Mouse (Mus musculus) adrenal gland, adult 18-20 months (tissue): ENCODE measurements around the gene Ubap1. TPM values are rescaled to one million over a fixed set of nuclear protein-coding genes. Genes with fewer than 3 reads are reported as not detected.

ENCODE experiments used
- DNase-seq, 2 experiments: peaks; one replicate each; pipeline ENCODE4 v3.0.0; 2021 to 2022; ENCODE audit warnings: low spot score in 2 of 2
- total RNA-seq, 2 experiments: library from RNA; stranded (reverse); gene quantifications; 1 replicate in 1 of 2; 2 replicates in 1 of 2; pipeline ENCODE4 v1.2.3; 2021

Gene Ubap1
- total RNA-seq, 2 experiments from 2014 or later, result 52.3 to 56.9 TPM

GRCm38 (mm10) chr4:41352758-41353157 is 4.0 kb downstream of the Ubap1 start:
- no peak for DNase-seq

DNA sequence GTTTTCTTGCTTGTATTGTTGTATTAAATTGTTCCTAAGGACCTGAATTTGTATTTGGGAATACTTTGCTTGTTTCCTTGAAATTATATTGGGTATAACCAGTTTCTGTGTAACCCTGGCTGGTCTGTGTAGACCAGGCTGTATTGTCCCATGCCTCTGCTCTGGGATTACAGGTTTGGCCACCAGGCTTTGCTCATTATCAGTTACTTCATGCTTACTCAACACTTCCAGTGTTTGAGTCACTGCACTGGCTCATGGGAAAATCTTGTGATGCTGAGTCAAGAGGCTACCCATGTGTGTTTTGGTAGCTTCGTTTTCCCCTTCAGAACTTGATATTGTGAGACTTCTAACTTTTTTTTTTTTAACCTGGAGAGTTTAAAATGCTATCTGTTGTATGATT is 4.5 kb downstream of the Ubap1 start:
- DNase-seq, result no peak

GRCm38 (mm10) chr4:41357154-41357553 is 8.4 kb downstream of the Ubap1 start:
- DNase-seq, result no peak

GRCm38 (mm10) chr4:41358669-41359068 is 9.9 kb downstream of the Ubap1 start:
- DNase-seq, result no peak

- DNase-seq, result no peak
Observed at GRCm38 (mm10) chr4:41359358-41359757, 10.6 kb downstream of the Ubap1 start.

- no peak for DNase-seq
Observed at GRCm38 (mm10) chr4:41361059-41361458, 12.3 kb downstream of the Ubap1 start.

- DNase-seq, result no peak
Observed at GRCm38 (mm10) chr4:41368198-41368597, 19.4 kb downstream of the Ubap1 start.

GRCm38 (mm10) chr4:41369702-41370437 is 21.1 kb downstream of the Ubap1 start:
- no peak for DNase-seq

GRCm38 (mm10) chr4:41377567-41377966 is 28.8 kb downstream of the Ubap1 start:
- DNase-seq, result no peak

DNA sequence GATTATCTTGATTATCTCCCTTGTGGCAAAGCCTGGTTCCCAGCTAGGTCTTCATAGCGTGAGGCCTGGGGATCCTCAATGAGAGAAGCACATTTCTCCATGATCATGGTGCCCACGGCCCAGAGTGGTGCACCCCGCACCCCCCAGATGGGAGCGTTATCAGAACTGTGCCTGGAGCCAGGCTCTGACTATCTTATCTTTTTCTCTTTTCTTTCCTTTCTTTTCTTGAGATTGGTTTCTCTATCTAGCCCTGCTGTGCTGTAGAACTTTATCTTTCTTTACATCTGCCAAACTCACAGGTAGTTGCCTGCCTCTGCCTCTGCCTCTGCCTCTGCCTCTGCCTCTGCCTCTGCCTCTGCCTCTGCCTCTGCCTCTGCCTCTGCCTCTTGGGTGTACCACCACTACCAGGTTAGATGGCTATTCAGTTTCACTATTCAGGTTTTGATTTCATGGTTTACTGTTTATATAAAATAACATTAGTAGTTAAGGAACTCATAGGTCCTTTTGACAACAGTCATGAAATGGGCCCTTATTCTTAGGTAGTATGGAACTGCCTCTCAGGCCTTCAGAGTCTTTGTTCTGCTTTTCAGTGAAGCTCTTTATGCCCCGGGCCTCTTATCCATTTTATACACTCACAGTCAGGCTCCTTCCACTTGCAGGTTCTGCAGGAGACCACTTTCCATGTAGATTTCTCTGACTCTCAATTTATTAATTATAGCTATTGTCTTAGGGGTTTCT is 32.6 kb downstream of the Ubap1 start:
- DNase-seq, result no peak

GRCm38 (mm10) chr4:41386412-41386975 is 37.7 kb downstream of the Ubap1 start:
- no peak for DNase-seq

DNA sequence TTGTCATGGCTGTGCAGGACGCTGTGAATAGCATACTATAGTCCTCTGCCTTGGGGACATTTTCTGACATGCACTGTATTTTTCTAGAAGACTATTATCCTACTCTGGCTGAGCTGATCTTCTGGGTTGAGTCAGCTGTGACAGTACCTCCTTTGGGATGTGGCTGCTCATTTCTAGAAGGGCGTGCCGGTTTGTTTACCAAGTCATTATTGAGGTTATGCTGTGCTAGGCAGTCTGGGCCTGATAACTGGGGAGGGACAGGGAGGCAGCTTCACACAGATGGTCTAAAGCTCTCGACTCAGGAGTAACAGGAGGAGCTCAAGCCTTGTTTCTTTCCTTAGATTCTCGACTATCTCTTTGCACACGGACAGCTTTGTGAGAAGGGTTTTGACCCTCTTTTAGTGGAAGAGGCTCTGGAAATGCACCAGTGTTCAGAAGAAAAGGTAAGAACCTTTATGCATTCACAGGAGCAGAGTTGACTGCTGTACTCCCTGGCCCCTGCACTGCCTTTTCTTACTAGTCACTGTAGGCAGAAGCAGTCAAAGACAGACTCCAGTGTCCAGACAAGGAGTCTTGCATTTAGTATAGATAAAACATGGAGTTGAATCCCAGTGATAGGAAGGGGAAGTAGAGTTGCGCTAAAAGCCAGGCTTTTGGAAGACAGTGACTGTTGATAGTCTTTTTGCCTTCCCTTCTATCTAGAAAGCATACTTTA is 39.1 kb downstream of the Ubap1 start:
- no peak for DNase-seq

DNA sequence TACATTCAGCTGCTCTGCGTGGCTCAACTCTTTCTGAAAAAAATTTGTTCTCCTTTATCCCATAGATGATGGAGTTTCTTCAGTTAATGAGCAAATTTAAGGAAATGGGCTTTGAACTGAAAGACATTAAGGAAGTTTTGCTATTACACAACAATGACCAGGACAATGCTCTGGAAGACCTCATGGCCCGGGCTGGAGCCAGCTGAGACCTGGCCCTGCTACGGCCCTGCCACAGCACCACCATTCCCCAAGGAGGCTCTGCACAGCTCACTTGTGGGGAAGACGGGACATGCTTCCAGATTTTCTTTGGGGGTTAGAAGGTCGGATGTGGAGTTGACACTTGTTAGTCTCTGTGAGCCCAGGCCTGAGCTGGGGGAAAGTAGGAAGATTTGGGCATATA is 39.8 kb downstream of the Ubap1 start:
- no peak for DNase-seq

DNA sequence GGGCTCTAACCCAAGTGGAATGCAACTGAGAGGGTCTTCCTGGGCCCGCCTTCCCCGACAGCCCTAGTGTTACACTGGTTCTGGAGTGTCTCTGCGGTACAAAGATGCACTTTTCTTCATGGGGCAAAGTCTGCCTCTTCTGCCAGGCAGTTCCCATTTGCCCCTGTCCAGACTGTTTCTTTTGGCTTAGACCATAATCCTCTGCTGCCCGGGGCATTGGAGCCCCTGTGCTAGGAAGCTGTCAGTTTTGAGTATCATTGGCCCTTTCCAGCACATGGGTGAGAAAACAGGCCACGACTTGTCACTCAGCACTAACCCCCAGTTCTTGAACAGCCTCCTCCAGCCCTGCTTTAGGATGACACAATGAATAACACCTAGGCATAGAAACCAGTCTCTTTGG is 40.4 kb downstream of the Ubap1 start:
- no peak for DNase-seq

- peak; percentile 76 to 80 for DNase-seq
Observed at GRCm38 (mm10) chr4:41390122-41390521, 41.3 kb downstream of the Ubap1 start.

DNA sequence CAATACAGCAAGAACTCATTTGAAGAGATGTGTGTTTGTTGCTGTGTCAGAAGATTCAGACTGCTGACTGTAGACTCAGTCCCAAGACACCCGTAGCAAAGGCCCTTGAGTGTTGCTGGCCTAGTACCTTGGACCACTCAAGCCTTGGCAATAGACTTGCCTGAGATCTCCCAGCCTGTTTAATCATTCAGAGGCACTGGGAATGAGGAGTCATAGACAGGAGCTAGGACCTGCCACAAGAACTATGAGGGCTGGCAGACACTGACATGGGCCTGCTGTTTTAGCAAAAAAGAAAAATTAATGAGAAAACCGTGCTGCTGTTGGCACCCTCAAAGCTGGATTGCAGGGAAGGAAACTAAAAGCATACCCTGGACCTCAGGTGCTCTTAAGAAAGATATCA is 42.2 kb downstream of the Ubap1 start:
- no peak for DNase-seq

GRCm38 (mm10) chr4:41394651-41395050 is 45.9 kb downstream of the Ubap1 start:
- DNase-seq, result peak in 1 of 2 experiments; percentile 14

GRCm38 (mm10) chr4:41398353-41398752 is 49.6 kb downstream of the Ubap1 start:
- DNase-seq, result no peak

- DNase-seq, result no peak
Observed at GRCm38 (mm10) chr4:41399904-41400303, 51.1 kb downstream of the Ubap1 start.

GRCm38 (mm10) chr4:41401167-41401566 is 52.4 kb downstream of the Ubap1 start:
- DNase-seq, result no peak

GRCm38 (mm10) chr4:41401573-41401972 is 52.8 kb downstream of the Ubap1 start:
- DNase-seq, result no peak

DNA sequence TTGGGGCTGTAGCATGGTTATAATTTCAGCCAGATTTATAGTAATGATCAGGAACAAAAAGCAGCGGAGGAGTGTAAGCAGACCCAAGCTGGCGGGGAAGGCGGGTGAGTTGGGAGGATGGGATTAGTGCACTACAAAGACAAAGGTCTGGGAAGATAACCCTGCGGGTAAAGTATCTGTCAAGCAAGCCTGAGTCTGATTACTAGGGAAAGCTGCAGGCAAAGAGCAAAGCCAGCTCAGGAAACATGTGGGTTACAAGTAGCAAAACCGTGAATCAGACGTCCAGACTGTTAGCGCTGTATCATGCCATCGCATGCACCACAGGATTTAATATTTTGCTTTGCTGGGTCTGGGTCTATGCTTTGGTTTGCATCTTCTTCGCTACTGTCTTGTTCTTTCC is 57.8 kb downstream of the Ubap1 start:
- DNase-seq, result no peak
